Mouse (Mus musculus) heart, postnatal 36 days (tissue): ENCODE measurements around the gene Map4k1. TPM values are rescaled to one million over a fixed set of nuclear protein-coding genes. Genes with fewer than 3 reads are reported as not detected.
"Not testable (repeated sequence)": the region's sequence is repeated elsewhere in the genome, so short reads cannot be mapped to it uniquely, and the experiment has no call there.

Experiments
- DNase-seq, 2 experiments: peaks; one replicate each; pipeline ENCODE4 v3.0.0; 2021 to 2022
- intact Hi-C: fragments of 180-260 bp; cut with DNase I; formaldehyde crosslinking; loops from one replicate; pipeline ENCODE4 v1.15.1; 2025
- total RNA-seq, 2 experiments: library from RNA; stranded (reverse); gene quantifications; 2 replicates each; pipeline ENCODE4 v1.2.3; 2021

Map4k1 gene
- total RNA-seq, 2 experiments from 2014 or later, result 0.61 to 0.81 TPM

DNA sequence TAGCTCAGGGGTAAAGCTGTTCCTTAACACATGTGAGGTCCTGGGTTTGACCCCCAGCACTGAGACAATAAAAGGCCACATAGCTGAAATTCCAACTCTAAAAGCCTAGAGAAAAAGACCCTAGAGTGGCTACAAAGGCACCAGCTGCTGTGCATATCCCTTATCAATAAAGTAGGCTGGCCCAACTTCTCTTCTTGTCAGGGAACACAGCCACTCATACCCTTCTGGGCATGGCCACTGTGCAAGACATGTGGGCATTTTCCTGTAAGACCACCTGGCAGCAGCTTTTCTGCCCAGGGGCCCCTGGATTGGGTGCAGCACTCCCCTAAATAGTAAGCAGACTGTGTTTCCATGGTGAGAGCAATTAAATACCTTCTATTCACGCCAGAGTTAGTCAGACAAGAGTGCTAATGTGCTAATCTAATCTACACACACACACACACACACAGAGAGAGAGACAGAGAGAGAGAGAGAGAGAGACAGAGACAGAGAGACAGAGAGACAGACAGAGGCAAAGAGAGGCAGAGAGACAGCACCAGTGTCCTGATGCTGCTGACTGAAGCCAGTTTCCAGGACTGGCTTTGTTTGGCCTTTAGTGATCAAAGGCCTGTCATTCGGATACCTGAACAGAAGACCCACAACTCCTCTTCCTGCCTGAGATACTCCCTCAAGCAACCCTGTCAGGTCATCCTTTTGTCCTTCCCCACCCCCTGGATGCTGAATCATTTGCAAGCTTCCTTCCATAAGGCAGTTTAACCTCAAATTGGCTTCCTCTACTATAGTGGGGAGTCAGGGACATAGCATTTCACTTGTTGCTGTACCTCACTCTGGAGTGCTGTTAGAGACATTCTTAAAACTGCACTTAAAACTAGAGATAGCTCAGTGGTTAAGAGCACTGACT lies 28.1 kb upstream of the Map4k1 start:
- intact Hi-C loops, result no loop called here

DNA sequence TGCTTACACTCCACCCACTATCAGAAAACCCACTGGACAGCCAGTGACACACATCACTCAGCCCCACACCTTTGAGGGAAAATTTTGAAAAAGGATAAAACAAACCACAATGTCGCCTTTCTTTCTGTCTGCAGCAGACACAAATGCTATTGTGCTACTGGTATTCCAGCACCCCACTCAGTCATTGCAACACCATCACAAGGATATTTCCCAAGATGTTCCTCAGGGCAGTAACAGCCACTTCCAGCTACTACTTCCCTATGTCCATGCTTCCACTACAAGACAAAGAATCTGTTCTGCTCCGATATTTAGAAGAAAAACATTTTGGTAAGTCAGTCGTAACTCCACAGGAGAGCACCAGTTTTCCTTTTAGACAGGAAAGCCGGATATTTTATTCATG lies 27.1 kb upstream of the Map4k1 start:
- intact Hi-C loops, result no loop called here
- no peak for DNase-seq

More for the DNA sequence above, 28.1 kb upstream of the Map4k1 start:
- DNase-seq, result no peak

- intact Hi-C loops, result no loop called here
- DNase-seq, result no peak
Measured at GRCm38 (mm10) chr7:28955295-28955897, 26.5 kb upstream of the Map4k1 start.

GRCm38 (mm10) chr7:28956270-28956669 lies 25.6 kb upstream of the Map4k1 start:
- intact Hi-C loops, result no loop called here
- no peak for DNase-seq

GRCm38 (mm10) chr7:28957286-28957685 lies 24.6 kb upstream of the Map4k1 start:
- DNase-seq, result no peak
- intact Hi-C loops, result no loop called here

DNA sequence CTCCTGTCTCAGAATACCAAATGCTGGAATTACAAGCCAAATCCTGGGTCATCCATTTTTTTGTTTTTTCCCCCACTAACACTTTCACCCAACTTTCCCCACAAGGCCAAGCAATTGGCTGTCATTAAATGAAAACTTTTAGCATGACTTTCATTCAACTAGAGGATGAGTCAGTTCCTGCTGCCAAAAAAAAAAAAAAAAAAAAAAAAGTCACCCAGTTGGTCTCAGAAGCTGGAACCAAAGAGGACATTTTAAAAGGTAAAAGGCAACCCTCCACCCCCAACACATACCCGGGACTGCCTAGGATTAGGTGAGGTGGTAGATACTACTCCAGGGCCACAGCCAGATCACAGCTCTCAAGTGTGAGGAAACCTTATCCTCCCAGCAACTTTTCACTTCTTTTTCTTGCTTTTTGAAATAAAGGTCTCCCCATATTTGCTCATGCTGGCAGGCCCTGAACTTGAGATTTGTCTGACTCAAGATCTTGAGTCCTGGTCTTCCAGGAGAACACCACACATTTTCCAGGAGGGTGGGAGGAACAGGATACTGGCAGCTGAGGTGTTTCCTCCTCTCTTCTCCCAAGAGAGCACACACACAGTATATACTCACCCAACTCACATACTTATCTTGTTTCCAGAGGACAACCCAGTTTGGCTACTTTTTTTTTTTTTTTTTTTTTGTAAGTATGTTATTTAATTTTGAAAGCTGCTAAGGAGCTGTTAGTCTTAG lies 23.7 kb upstream of the Map4k1 start:
- intact Hi-C loops, result no loop called here

DNA sequence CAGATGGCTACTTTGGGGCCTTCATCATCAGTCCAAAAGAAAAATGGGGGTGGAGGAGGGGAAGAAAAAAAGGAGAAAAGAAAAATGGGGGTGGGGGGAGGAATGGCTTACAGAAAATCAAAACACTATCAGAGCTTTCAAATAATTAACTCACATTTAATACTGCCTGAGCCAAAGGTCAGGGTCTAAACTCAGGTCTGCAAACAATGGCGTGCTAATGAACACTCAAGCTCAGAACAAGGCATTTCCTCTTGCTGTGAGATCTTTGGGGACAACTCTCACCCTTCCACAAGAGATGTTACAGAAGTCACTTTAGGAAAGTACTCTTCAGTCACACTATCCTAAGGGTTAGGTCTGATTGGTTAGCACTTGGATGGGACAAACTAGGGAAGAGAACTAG lies 23.1 kb upstream of the Map4k1 start:
- intact Hi-C loops, result no loop called here

More for the DNA sequence above, 23.7 kb upstream of the Map4k1 start:
- DNase-seq, result no peak

DNA sequence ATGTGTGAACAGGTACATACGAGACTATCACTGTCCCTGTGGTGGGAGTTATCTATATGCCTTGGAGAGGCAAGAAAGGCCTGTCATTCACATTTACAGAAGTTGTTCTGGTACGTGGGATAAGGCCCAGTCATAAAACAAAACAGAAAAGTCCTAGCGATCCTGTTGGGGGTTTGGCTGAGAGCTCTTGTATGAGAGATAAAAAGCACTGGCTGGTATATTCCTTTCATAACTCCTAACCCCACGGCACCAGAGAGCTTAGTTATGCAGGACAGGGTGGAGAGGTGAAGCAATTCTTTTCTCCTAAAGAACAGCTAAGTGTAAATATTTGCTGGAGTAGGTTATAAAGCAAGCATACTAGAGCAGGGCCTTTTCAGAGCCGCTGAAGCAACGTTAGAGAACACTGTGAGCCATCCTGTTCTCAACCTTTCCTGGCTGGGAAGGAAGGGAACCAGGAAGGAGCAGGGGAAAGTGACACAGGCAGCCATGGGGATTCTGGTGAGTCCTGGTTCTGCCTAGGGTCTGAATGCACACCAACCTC lies 22.3 kb upstream of the Map4k1 start:
- no peak for DNase-seq
- intact Hi-C loops, result loop anchor here (2.0 to 5.0 kb wide), 4 partner anchors 15 to 162 kb away; no protein-coding TSS in a partner anchor

More for the DNA sequence above, 23.1 kb upstream of the Map4k1 start:
- no peak for DNase-seq

GRCm38 (mm10) chr7:28960354-28961046 lies 21.4 kb upstream of the Map4k1 start:
- intact Hi-C loops, result loop anchor here (2.0 to 5.0 kb wide), 4 partner anchors 16 to 163 kb away; no protein-coding TSS in a partner anchor

DNA sequence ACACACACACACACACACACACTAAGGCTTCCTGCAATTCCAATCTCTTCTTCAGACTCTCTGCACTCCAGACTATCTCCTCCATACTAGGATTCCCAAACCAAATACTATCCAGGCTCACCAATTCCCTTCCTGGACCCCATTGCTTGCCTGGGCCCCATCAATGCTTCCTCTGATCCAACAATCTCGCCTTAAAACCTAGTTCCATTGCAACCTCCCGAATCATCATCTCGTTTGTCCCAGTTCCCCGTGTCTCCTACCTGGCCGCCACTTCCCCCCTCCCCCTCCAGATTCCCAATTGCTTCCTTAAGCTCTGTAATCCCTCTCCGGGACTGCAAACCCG lies 20.3 kb upstream of the Map4k1 start:
- DNase-seq, result no peak
- intact Hi-C loops, result loop anchor here (2.0 to 5.0 kb wide), 4 partner anchors 17 to 164 kb away; no protein-coding TSS in a partner anchor

More at GRCm38 (mm10) chr7:28960354-28961046, 21.4 kb upstream of the Map4k1 start:
- DNase-seq, result no peak

GRCm38 (mm10) chr7:28961927-28962670 lies 19.8 kb upstream of the Map4k1 start, which contains the start of gene Actn4:
Gene Actn4 (minus strand): TSS chr7:28962340.
- DNase-seq, result peak; percentile 98 to 99
- intact Hi-C loops, result loop anchor here (2.0 to 5.0 kb wide), 4 partner anchors 17 to 165 kb away; no protein-coding TSS in a partner anchor

- intact Hi-C loops, result loop anchor here (5.0 kb wide), 2 partner anchors 151 to 166 kb away; no protein-coding TSS in a partner anchor
- no peak for DNase-seq
Measured at GRCm38 (mm10) chr7:28963399-28963923, 18.4 kb upstream of the Map4k1 start.

DNA sequence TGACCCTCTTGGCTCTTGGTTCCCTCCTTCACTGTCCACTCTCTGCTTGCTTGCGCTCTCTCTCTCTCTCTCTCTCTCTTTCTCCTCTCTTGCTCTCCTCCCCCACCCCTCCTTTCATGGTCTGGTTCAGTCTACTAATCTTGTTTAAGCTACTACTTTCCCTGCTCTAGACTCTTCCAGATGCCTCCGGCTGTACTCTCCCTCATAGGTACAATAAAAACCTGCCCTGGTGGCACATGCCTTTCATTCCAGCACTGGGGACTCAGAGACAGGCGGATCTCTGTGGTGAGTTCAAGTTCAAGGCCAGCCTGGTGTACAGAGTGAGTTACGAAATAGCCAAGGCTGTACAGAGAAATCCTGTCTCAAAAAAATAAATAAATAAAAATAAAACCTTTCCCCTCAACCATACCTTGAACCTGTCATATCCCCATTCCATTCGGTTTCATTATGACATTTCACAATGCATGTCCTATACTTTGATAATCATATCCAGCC lies 16.5 kb upstream of the Map4k1 start:
- no peak for DNase-seq
- intact Hi-C loops, result no loop called here

DNA sequence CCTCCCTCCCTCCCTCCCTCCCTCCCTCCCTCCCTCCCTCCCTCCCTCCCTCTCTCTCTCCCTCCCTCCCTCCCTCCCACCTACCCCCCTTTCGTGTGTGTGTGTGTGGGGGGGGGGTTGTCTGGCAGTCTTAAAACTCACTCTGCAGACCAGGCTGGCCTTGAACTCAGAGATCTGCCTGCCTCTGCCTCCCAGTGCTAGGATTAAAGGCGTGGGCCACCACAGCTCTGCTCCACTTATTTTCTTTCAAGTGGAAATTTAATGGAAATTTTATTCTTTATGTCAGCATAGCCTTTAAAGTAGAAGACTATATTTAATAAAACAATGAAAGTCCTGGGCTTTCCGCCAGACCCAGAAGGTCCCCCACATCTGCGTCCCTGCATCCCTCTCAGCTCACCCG lies 15.7 kb upstream of the Map4k1 start:
- intact Hi-C loops, result no loop called here

DNA sequence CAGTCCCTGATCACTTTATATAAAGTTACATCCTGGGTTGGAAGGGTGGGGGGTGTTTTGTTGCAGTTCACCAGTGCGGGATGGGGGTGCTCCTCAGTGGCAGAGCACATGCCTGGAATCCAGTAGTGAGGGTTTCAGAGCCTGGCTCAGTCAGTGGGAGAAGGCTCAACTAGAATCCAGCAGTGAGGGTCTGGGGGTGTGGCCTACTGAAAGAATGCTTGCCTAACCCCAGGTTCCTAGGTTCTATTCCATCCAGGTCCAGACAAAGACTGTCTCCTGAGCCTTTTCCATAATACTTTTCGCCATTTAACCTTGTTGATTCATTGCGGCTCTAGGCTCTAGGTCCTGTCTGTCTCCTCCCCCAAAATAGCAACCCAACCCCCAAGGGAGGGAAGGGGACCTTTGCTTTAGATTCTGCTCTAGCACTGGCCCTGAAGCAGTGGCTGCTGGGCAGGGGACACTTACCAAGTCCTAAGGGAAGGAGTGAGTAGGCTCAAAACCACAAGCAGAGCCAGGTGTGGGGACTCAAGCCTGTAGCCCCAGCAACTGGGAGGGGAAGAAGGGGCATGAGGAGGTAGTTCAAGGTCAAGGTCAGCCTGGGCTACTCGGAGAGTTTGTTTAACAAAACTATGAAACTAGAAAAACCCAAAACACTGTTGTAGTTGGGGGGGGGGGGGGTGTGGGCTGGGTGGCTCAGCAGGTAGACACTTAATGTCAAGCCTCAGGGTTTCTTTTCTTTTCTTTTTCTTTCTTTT lies 14.9 kb upstream of the Map4k1 start:
- intact Hi-C loops, result no loop called here
- DNase-seq, result no peak

More for the DNA sequence above, 15.7 kb upstream of the Map4k1 start:
- DNase-seq, result no peak

GRCm38 (mm10) chr7:28968120-28968519 lies 13.7 kb upstream of the Map4k1 start:
- intact Hi-C loops, result not testable (repeated sequence)

DNA sequence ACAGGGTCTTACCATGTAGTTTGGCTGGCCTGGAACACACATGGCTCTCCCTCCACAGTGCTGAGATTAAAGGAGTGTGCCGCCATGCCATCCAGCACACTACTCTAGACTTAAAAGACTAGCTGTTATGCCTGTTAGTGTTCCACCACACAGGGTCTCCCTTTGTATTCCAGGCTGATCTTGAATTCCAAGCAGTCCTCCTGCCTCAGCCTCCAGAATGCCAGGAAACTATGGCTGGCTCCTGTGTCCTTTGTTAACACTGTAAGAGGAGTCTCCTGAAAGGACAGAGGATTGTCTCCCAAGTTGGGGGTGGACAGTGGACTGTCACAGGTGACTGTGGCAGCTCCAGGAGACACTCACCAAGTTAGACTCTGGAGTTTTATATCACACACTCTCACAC lies 12.6 kb upstream of the Map4k1 start:
- intact Hi-C loops, result no loop called here
- DNase-seq, result no peak

More at GRCm38 (mm10) chr7:28968120-28968519, 13.7 kb upstream of the Map4k1 start:
- not testable (repeated sequence) for DNase-seq
